Mouse (Mus musculus): ENCODE results near the gene Rgs6.

The Rgs6 gene

DNA sequence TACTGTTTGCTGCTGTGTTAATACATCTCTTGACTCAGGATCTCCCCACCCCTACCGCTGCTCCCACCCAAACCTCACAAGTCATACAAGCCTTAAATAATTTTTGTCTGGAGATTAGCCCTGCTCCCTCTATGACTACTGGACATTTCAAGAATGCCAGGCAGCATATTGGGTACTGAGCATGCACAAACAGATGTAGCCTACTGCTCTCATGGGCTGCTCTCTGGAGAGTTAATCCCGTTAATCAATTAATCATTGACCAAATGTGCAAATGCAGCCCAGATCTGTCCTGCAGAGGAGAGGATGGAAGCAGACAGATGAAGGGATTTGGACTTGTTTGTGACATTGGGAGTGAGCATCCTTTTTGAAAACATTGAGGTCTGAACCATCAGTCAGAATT lies at the start of gene Rgs6:
Gene Rgs6, plus strand, starts transcription at position 276 of the 400 bp plus-strand sequence.
- no peak for DNase-seq (ENCODE audit: low read depth)

GRCm38 (mm10) chr12:82547127-82547526 lies 41.0 kb upstream of the Rgs6 start:
- DNase-seq (ENCODE audit: low read depth): no peak

GRCm38 (mm10) chr12:82549228-82549627 lies 38.9 kb upstream of the Rgs6 start:
- no peak for DNase-seq (ENCODE audit: low read depth)

DNA sequence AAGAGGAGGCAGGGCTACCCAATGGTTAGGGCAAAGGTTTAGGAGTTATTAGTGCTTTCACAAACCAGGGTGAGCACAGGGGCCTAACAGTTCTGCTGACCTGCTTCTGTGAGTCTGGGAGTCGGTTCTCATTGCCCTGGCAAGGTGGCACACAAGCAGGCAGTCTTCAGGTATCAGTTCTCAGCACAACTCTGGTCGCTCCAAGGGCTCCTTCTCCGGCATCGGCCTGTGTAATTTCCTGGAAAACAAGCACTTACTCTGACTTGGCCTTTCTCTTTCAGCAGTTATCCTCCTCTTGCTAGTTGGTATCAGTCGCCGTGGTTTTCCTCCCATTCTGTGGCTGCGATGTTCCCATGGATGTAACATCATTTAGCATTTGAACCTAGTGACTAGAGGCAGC lies 38.0 kb upstream of the Rgs6 start:
- DNase-seq (ENCODE audit: low read depth): no peak

GRCm38 (mm10) chr12:82552376-82552775 lies 35.7 kb upstream of the Rgs6 start:
- DNase-seq (ENCODE audit: low read depth): no peak

- DNase-seq (ENCODE audit: low read depth): no peak
Observed at GRCm38 (mm10) chr12:82562916-82563315, 25.2 kb upstream of the Rgs6 start.

- no peak for DNase-seq (ENCODE audit: low read depth)
Observed at GRCm38 (mm10) chr12:82568370-82568769, 19.7 kb upstream of the Rgs6 start.

DNA sequence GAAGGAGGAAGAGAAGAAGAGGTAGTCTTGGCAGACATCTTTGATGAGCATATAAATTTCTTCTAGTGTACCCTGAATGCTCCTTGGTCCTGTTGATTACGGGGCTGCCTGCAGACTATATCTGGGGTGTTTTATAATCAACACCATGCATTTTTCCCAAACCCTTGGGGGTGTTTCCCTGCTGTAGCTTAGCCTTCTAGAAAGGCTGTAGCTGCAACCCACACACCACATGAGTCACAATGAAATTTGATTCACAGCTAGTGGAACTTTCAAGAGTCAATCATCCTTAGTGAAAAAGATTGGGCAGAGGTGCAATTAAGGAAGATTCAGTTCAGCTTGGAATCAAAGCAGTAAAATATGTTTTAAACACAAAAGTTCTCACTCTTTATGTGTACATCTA lies 15.4 kb upstream of the Rgs6 start:
- DNase-seq (ENCODE audit: low read depth): no peak

DNA sequence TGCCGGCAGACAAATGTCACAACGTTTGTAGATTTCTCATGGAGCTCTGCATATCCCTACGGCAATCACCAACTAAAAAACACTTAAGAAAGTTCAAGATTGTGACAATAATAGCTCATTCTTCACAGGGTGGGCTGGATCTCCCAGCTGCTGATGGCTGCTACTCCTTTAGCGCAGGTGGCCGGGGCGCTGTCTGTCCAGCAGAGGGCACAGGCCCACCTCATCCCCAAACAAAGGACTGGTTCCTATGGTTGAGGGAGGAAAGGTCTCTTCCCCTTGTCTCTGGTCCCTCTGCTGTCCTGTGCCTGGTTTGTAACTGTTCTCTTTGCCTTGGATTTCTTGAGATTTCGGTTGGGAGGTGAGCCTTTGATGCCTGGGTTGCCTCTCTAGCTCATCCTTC lies 1.5 kb upstream of the Rgs6 start:
- no peak for DNase-seq (ENCODE audit: low read depth)

- no peak for DNase-seq (ENCODE audit: low read depth)
Observed at GRCm38 (mm10) chr12:82587348-82587895, 670 bp upstream of the Rgs6 start.

GRCm38 (mm10) chr12:82588846-82589630 lies 946 bp downstream of the Rgs6 start:
- DNase-seq (ENCODE audit: low read depth): no peak

- no peak for DNase-seq (ENCODE audit: low read depth)
Observed at GRCm38 (mm10) chr12:82599011-82599410, 10.9 kb downstream of the Rgs6 start.

GRCm38 (mm10) chr12:82600406-82600805 lies 12.3 kb downstream of the Rgs6 start:
- no peak for DNase-seq (ENCODE audit: low read depth)

DNA sequence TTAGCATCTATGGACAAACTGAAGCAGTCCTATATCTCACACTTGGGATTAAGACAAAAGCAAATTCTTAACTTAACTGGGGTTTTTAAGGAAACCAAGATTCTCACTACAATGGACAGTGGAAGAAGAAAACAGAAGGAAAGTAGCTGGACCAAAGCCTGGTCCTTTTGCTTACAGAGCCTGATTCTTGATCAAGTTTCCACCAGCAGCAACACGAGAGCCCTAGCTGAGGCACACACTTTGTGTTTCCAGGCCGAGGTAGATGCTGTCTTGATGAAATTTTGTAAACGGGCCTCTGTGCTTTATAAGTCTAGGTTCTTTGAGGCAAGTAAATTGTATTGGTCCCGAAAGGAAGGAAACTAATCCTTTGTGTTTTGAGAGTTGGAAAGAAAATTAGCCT lies 14.7 kb downstream of the Rgs6 start:
- DNase-seq (ENCODE audit: low read depth): no peak

DNA sequence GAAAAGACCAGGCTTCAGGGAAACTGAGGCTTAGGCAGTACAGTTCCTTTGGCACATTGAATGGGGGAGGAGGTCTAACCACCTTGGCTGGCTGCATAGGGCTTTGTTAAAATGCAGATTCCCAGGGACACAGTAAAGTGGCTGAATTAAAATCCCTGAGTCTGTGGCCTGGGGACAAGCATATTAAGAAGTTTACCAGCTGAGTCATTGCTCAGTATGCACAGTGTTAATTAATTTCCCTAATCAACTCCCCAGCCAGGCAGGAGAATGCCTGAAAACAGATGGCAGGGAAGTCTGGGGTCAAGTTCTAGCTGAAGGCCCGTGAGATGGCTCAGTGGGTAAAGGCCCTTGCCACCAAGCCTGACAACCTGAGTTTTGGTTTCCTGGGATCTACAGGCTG lies 15.2 kb downstream of the Rgs6 start:
- no peak for DNase-seq (ENCODE audit: low read depth)

GRCm38 (mm10) chr12:82603979-82604378 lies 15.9 kb downstream of the Rgs6 start:
- DNase-seq (ENCODE audit: low read depth): no peak

DNA sequence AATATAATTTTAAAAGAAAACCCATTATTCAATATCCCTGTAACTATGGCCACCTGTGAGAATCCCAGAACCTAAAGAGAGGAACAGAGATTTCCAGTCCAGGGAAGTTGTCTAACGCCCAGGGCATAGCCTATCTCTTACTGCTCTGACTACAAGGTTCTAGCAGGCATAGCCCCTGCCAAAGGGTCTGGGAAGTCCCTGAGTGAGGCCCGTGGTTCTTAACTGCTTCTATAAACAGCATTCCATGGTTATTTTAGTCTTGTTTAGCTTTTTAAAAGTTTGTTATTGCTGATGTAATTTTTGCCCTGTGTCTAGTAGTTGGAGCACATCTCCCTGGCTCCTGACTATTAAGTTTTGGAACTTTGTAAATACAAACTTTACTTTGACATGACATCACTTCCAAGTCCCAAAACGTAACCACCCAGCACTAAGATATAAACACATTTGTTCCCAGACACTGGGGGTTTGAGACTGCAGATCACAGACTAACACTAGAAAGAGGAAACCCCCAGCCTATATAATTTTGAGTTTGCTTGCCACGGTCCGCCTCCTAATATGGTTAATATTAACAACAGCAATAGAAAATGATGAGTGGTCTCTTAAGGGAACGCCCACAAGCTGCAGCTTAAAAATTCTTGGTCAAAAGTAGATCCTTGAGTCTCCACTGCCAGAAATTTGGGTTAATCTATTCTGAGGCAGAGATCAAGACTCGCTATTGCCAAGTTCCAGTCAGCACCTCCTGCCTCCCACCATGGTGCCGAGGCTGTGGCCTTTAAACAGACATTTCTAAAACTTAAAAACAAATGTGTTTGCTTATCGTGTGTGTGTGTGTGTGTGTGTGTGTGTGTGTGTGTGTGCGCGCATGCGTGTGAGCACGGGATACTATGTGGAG lies 24.9 kb downstream of the Rgs6 start:
- DNase-seq (ENCODE audit: low read depth): no peak

GRCm38 (mm10) chr12:82616486-82616812 lies 28.4 kb downstream of the Rgs6 start:
- DNase-seq (ENCODE audit: low read depth): no peak

DNA sequence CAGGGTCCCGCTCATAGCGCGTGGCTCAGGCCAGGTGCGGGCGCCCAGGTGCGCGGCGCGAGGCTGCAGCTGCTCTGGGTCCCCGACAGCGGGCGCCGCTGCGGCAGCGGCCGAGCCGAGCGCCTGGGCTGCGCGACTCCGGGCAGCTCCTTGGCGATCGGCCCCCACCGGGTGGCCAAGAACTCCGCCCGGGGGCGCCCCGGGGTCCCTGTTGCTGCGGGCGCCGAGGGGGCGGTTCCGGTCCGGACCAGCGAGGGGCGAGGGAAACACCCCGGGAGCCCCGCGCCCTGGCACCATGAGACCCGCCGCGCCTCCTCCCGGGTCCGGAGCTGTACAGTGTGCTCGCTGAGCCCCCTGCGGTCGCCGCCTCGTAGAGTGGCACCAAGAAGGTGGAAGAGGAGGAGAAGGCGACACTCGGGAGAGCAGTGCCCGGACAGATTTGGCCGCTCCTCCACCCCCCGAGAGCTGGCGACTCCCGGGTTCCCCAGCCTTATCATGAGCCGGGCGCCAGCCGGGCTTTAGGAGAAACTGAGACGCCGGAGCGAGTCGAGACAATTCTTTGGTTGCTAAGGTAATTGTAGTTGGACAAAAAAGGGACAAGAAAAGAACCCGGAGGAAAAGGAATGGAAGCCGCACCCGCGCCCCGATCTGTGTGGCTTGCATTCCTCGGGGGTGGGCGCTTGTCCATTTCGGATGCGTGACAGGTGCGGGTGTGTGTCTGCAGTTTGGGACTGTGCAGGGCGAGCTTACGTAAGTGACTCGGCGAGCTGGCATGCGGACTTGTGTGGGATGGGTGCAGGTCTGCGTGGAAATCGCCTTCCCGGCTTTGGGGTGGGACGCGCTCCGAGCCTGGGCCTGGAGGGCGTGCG lies 29.0 kb downstream of the Rgs6 start:
- no peak for DNase-seq (ENCODE audit: low read depth)

- no peak for DNase-seq (ENCODE audit: low read depth)
Observed at GRCm38 (mm10) chr12:82617682-82618370, 29.7 kb downstream of the Rgs6 start.

DNA sequence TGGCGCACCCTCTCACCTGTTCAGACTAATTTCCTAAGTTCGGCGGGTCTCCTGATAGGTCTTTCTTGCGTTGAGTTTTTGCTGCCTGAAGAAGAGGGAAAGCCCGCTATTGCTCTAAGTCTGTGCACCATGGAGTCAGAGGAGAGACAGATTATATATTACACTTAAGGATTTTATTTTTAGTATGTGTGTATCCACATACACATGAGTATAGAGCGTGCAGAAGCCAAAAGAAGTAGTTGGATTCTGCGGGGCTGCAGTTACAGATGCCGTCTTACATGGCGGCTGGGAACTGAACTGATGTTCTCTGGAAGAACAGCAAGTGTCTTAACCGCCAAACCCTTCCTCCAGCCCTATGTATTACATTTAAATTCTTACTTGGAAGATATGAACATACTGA lies 52.3 kb downstream of the Rgs6 start:
- DNase-seq (ENCODE audit: low read depth): no peak

DNA sequence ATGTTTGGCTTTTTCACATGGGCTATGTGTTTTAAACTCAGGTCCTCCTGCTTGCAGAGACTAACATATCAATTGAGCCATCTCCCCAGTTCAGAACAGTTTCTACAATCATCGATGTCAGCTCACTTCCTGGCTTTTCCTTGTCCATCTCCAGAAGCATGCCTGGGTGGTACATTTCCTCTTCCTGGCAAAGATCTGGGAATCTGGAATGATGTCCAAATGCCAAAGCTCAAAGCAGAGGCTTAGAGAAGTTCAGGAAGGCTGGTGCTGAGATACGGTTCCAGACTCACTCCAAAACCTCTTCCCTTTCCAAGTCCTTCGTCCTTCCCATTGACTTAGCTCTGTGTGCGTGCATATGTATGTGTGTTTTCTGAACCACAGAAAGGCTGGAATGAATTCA lies 59.8 kb downstream of the Rgs6 start:
- DNase-seq (ENCODE audit: low read depth): no peak

Data from fibroblast of lung, adult 2 months (primary cell).